Mouse (Mus musculus) myocyte (in vitro differentiated cells): ENCODE measurements at regions not wholly inside any gene's neighbourhood (a gene's known extent, or its start where the extent isn't known, plus 50 kb on each side); places are given as distances from the start of the nearest gene placed in this dataset.

Experiments
- CEBPB ChIP-seq: IDR thresholded peaks from 2 replicates; pipeline ENCODE4 v1.6.1; 2011; ENCODE audit warnings: mild to moderate bottlenecking, moderate library complexity; ENCODE audit not compliant: poor library complexity, insufficient read depth, severe bottlenecking
- E2F4 ChIP-seq: IDR thresholded peaks from one replicate; pipeline ENCODE4 v1.6.1; 2011; ENCODE audit warnings: mild to moderate bottlenecking, control low read depth, moderate library complexity; ENCODE audit not compliant: insufficient read depth
- MAX ChIP-seq: IDR thresholded peaks from one replicate; pipeline ENCODE4 v1.6.1; 2011; ENCODE audit warnings: low read depth, mild to moderate bottlenecking, control low read depth
- MYOD1 ChIP-seq, 3 experiments: IDR thresholded peaks; one replicate each; pipeline ENCODE4 v1.6.1; 2011; ENCODE audit warnings: control low read depth in 2 of 3, low read depth in 2 of 3, mild to moderate bottlenecking in 2 of 3, moderate library complexity in 1 of 3; ENCODE audit not compliant: insufficient read length in 2 of 3, control insufficient read depth in 1 of 3
- MYOG ChIP-seq, 3 experiments: IDR thresholded peaks; one replicate each; pipeline ENCODE4 v1.6.1; 2011; ENCODE audit warnings: control low read depth in 2 of 3, low read depth in 2 of 3, mild to moderate bottlenecking in 2 of 3; ENCODE audit not compliant: insufficient read length in 2 of 3, control insufficient read depth in 1 of 3, insufficient read depth in 1 of 3
- POLR2A ChIP-seq: IDR thresholded peaks from one replicate; pipeline ENCODE4 v1.6.1; 2011; ENCODE audit warnings: low read depth, mild to moderate bottlenecking, control low read depth, moderate library complexity; ENCODE audit not compliant: insufficient read length
- POLR2AphosphoS2 ChIP-seq: IDR thresholded peaks from one replicate; pipeline ENCODE4 v1.6.1; 2011; ENCODE audit warnings: low read depth, control low read depth; ENCODE audit not compliant: insufficient read length
- REST ChIP-seq: IDR thresholded peaks from one replicate; pipeline ENCODE4 v1.6.1; 2011; ENCODE audit warnings: mild to moderate bottlenecking, control low read depth, moderate library complexity; ENCODE audit not compliant: insufficient read depth, insufficient read length
- TCF12 ChIP-seq: IDR thresholded peaks from one replicate; pipeline ENCODE4 v1.6.1; 2011; ENCODE audit warnings: mild to moderate bottlenecking, control low read depth; ENCODE audit not compliant: poor library complexity, insufficient read depth, severe bottlenecking
- TCF3 ChIP-seq: IDR thresholded peaks from one replicate; pipeline ENCODE4 v1.6.1; 2011; ENCODE audit warnings: low read depth, control low read depth; ENCODE audit not compliant: insufficient read length
- USF1 ChIP-seq: IDR thresholded peaks from one replicate; pipeline ENCODE4 v1.6.1; 2011; ENCODE audit warnings: low read depth, mild to moderate bottlenecking, control low read depth, moderate library complexity

GRCm38 (mm10) chr3:52643796-52644177 is 373.2 kb downstream of the Cog6 start:
- TF ChIP-seq MYOG (IDR thresholded peaks at IDR 0.05; ENCODE audit: control insufficient read depth in 1 of 3, insufficient read depth in 1 of 3, insufficient read length in 2 of 3, low read depth in 2 of 3) (no peak), POLR2A (no peak), POLR2AphosphoS2 (no peak), MYOD1 (IDR thresholded peaks at IDR 0.05; ENCODE audit: control insufficient read depth in 1 of 3, insufficient read length in 2 of 3, low read depth in 2 of 3) (no peak), USF1 (no peak), CEBPB (no peak), TCF3 (no peak), MAX (no peak), E2F4 (no peak), TCF12 (no peak), REST (no peak)
